Mouse (Mus musculus): ENCODE measurements around the gene Tmie. TPM values are rescaled to one million over a fixed set of nuclear protein-coding genes. Genes with fewer than 3 reads are reported as not detected.

Tmie gene
- total RNA-seq (2023) = under 1 TPM; 0.13 to 0.57 TPM

DNA sequence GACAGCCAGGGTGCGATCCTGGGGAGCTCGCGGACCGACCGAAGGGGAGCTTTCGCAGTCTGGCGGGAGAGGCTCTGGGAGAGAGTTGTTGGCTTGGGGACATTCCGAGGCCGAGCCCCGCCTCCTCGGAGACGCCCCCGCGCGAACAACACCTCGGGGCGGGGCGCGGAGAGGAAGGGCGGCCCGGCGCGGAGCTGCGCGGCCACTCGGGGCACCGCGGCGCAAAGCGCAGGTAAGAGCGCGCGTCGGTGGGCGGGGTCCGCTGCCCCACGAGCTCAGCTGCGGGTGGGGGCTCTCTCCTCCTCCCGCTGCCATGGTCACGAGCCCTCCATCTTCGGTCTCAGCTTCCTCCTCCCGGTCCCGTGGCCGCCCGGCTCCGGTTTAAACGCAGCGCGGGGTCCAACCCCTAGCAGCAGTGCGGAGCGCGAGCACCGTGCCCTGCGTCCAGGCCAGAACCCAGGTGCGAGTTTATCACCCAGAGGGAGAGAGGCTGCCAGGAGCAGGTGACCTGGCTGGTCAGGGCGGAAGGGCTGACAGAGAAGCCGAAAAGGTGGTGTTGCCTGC, at the start of gene Tmie:
Gene Tmie, minus strand, starts transcription at position 116 of the 564 bp plus-strand sequence.

DNA sequence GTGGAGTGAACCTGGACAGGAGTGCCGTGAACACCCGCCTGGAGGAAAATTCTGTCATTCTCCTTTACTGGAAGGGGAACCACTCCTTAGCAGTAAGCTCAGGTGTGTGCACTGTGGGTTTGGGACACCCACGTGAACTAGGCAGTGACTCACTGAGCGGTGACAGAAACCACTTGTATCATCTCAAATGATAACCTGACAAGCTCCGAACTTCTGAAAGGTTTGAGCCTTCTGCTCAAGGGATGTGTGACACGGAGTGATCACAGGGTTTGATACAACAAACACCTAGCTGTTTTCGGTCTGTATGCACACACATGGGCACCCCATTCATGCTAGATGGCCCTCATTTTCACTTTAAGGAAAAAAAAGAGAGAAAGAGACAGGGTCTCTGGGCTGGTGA, 36.9 kb upstream of the Tmie start, which contains the start of gene Fam240a:
Gene Fam240a, minus strand, starts transcription at position 76 of the 400 bp plus-strand sequence.

DNA sequence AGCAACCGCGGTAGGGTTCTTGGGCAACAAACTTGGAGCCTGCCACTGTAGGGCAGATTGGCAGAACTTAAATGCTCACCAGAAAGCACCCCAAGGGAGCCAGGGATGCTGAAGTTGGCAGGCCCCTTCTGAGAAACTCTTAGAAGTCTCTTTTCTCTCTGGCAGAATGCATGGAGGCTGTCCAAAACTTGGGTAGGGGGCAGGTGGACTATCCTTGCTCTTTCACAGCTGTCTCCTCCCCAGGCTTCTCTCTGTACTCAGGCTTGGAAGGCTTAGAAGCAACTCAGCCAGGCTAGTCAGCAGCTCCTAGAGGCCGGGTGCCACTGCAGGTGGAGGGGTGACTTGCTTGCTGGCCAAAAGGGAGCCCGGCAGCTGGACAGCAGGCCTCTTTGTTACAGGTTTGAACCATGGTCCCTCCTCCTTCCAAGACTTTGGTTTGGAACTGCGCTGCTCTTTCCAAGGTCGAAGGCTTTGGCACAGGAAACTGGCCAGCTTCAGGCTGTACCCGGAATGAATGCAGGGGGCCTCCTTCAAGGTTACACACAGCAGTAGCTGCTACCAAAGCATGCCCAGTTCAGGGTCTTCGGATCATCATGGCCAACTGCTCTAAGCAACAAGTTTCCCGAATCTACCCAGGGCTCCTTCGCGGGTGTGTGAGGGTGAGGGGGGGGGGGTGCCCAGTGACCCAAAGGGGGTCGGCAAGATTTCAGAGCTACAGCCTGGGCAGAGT, 557 bp downstream of the Tmie start, which contains the start of gene Als2cl:
Gene Als2cl, plus strand, starts transcription at position 680 of the 730 bp plus-strand sequence.

DNA sequence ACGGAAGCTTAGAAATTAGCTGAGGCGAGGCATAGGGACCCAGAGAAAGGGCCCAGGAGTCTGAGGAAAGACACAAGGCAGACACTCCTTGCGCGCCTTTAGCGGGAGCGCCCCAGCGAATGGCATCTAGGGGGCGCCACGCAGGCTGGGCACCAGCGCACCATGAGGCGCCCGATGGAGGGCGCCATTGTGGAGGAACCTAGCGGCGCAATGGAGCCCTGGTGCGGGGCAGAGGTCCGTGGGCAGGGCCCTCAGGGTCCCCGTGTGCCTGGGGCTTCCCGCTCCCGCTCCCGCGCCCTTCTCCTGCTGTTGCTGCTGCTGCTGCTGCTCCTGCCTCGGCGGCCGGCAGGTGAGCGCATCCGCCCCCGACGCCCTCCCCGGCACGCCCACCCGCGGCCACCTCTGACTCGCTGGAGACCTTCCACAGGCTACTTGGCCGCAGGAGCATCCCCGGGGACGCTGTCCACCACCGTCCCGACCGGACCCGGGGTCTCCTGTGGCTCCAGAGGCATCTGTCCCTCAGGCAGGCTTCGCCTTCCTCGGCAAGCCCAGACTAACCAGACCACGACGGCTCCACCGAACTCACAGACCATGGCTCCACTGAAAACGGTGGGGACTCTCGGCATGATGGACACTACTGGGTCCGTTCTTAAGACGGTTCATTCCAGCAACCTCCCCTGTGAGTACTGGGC, 22.0 kb downstream of the Tmie start, which contains the start of gene Prss50:
Gene Prss50, plus strand, starts transcription at position 187 of the 692 bp plus-strand sequence.

DNA sequence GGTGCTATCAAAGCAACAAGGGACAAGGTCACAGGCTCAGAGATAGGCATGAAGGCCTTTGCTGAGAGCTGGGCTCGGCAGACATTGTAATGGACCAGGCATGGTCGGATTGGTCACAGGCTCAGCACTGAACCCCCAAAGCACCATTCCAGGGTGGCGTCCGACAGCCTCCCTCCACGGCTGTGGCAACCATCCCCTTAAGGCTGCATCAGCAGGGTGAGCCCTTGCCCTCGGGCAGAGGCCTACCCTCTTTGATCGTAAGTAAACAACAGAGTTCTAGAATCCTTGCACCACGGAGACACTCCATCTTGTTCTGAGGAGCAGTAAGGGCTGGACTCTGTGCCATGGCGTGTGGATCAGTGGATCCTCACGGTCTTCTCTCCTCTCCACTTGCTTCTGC, 35.7 kb downstream of the Tmie start, which contains the start of gene Prss46:
Gene Prss46, plus strand, starts transcription at position 301 of the 400 bp plus-strand sequence.

DNA sequence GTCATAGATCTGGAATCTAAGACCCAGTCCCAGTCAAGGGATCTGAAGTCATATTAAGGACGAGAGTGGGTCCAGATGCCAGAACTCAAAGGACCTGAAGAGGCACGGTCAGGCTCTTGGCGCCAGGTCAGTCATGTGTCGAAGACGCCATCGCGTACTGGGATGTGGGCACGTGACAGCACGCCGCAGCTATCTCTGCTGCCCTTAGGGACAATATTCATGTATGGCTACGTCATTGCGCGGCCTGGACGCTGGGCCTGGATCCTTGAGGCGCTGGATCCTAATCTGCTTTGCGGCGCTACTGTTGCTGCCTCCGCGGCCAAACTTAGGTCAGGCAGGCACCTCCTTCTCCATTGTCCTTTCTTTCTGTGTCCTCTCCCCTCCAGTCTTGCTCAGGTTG, 45.5 kb downstream of the Tmie start, which contains the start of gene Prss45:
Gene Prss45, plus strand, starts transcription at position 178 of the 400 bp plus-strand sequence.

DNA sequence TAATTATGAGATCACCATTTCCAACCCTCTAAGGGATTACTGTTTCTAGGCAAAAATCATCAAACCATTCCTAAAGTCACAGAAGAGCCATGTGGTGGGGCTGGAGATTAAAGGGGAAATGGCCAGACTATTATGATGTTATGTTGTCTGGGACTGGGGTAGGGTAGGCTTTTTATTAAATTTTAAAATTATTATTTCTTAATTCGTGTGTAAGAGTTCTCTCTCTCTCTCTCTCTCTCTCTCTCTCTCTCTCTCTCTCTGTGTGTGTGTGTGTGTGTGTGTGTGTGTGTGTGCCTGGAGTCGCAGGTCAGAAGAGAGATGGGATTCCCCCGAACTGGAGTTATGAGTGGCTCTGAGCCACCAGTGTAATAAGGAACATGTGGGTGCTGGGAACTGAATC, 53.5 kb downstream of the Tmie start, which contains the start of gene Prss43:
Gene Prss43, plus strand, starts transcription at position 301 of the 400 bp plus-strand sequence.

Other genes with a start within 250 kb of the Tmie start
- gene Nbeal2, start 226.0 kb downstream of the Tmie start, total RNA-seq (2023) = 100 to 1,000 TPM; 266 to 300 TPM
- 100 to 1,000 TPM; 128 to 154 TPM for gene Ccdc12, start 223.6 kb downstream of the Tmie start, total RNA-seq (2023)
- under 1 TPM in 1 of 2 experiments, not detected in 1; 0.50 TPM for gene Myl3, start 138.3 kb downstream of the Tmie start, total RNA-seq (2023)
- gene Pth1r, start 133.0 kb downstream of the Tmie start, total RNA-seq (2023) = 1 to 10 TPM; 1.2 to 1.5 TPM
- gene Prss42, start 81.9 kb downstream of the Tmie start, total RNA-seq (2023) = not detected
- gene Prss44, start 66.1 kb downstream of the Tmie start, total RNA-seq (2023) = not detected
- not detected for gene Prss43, start 53.4 kb downstream of the Tmie start, total RNA-seq (2023)
- gene Prss45, start 45.5 kb downstream of the Tmie start, total RNA-seq (2023) = not detected
- not detected for gene Prss46, start 35.6 kb downstream of the Tmie start, total RNA-seq (2023)
- 1 to 10 TPM; 2.2 to 2.6 TPM for gene Prss50, start 22.1 kb downstream of the Tmie start, total RNA-seq (2023)
- 1 to 10 TPM in 1 of 2 experiments, under 1 TPM in 1; 0.39 to 1.1 TPM for gene Als2cl, start 243 bp downstream of the Tmie start, total RNA-seq (2023)
- gene Fam240a, start 36.7 kb upstream of the Tmie start, total RNA-seq (2023) = not detected
- not detected for gene Tdgf1, start 66.0 kb upstream of the Tmie start, total RNA-seq (2023)
- not detected for gene Lrrc2, start 71.4 kb upstream of the Tmie start, total RNA-seq (2023)
- gene Rtp3, start 110.5 kb upstream of the Tmie start, total RNA-seq (2023) = not detected
- gene Ltf, start 139.2 kb upstream of the Tmie start, total RNA-seq (2023) = over 10,000 TPM; 11,591 to 11,669 TPM
- gene Ccrl2, start 177.4 kb upstream of the Tmie start, total RNA-seq (2023) = 100 to 1,000 TPM in 1 of 2 experiments, 10 to 100 TPM in 1; 86.9 to 116 TPM
- 100 to 1,000 TPM in 1 of 2 experiments, 10 to 100 TPM in 1; 92.2 to 112 TPM for gene Lrrfip2, start 237.5 kb upstream of the Tmie start, total RNA-seq (2023)